Mouse (Mus musculus): ENCODE measurements around the gene Fgfr2.

- no peak for TF ChIP-seq CTCF (IDR thresholded peaks at IDR 0.05; ENCODE audit: control insufficient read depth, insufficient read depth, insufficient read length)
- TF ChIP-seq FOSL1 (IDR thresholded peaks at IDR 0.05; ENCODE audit: insufficient read depth, low read length, poor library complexity, severe bottlenecking), result no peak
- no peak for TF ChIP-seq USF1 (IDR thresholded peaks at IDR 0.05; ENCODE audit: low read depth)
- TF ChIP-seq MAX (IDR thresholded peaks at IDR 0.05), result no peak
- no peak for TF ChIP-seq MYOG (IDR thresholded peaks at IDR 0.05; ENCODE audit: control insufficient read depth, extremely low read depth, insufficient read length)
- no peak for TF ChIP-seq CEBPB (IDR thresholded peaks at IDR 0.05; ENCODE audit: low read depth)
Observed at GRCm38 (mm10) chr7:130828475-130828874, 2294.7 kb downstream of the Fgfr2 start.
